Mouse (Mus musculus) neural tube, embryonic 11.5 days (tissue): ENCODE results near the gene Cntnap3. TPM values are rescaled to one million over a fixed set of nuclear protein-coding genes. Genes with fewer than 3 reads are reported as not detected.

ENCODE experiments used
- polyA plus RNA-seq: library from polyadenylated mRNA; unstranded; fragments of >200 nt; fragmentation: Nextera tagmentation; extraction: Ambion mirVana; gene quantifications from 2 replicates; pipeline ENCODE4 v1.2.1, GENCODE M21; 2014

Gene Cntnap3
- polyA plus RNA-seq, 1 experiment from 2014 or later, result 0.11 TPM

Other genes starting within 250 kb of the Cntnap3 start
- not detected in 2 replicates for gene Spata31, start 13.5 kb upstream of the Cntnap3 start, polyA plus RNA-seq
- not detected in 2 replicates for gene Spata31d1c, start 129.1 kb upstream of the Cntnap3 start, polyA plus RNA-seq
- gene Prss47, start 148.8 kb upstream of the Cntnap3 start, polyA plus RNA-seq, result not detected in 2 replicates
- 43.0 and 48.1 TPM in 2 replicates for gene Mfsd14b, start 209.0 kb upstream of the Cntnap3 start, polyA plus RNA-seq
- gene Olfr465-ps1, start 234.1 kb upstream of the Cntnap3 start, polyA plus RNA-seq, result not detected in 2 replicates
- not detected in 2 replicates for gene Olfr466, start 246.3 kb upstream of the Cntnap3 start, polyA plus RNA-seq